Mouse (Mus musculus) ZHBTc4 (cell line): ENCODE data around the gene Rpf1.

Experiments
- DNase-seq: peaks from one replicate; pipeline ENCODE4 v3.0.0-alpha.2; 2011; ENCODE audit warnings: low read depth, low spot score

Rpf1 gene

DNA sequence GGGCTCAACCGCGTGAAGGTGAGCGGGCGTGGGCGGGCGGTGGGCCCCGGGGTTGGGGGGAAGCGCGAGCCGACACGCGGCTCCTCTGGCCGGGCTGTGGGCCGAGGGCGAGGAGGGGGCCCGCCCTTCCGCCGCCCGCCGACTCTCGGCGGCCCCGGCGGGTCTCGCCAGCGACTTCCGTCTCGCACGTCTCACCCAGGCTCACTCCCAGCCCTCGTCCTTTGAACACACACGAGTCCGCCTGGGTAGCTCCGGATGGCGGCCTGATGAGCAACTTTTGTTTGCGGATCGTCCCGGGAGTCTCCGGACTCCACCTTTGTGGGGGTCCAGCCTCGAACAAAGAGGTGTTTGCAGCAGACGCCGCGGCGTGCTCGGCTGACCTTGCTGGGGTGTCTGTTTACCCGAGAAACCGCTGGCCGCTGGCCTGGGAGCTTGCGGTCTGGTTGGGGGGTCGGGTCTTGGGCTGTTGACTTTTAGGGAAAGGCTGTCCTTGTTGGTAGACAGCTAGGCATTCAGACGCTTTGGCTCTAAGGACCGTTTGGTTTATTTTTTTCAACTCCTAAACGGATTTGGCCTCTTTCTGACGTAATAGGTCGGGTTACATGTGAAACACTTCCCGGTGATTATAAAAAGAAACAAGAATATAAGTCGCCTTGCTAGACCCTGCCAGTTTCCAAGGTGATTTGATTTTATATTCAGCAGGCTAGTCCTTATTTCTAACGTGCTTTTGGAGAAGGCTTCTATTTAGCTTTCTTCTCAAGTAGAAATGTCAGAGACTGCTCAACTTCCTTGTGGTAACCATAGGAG, 21.0 kb downstream of the Rpf1 start:
- peak; percentile 88 for DNase-seq

DNA sequence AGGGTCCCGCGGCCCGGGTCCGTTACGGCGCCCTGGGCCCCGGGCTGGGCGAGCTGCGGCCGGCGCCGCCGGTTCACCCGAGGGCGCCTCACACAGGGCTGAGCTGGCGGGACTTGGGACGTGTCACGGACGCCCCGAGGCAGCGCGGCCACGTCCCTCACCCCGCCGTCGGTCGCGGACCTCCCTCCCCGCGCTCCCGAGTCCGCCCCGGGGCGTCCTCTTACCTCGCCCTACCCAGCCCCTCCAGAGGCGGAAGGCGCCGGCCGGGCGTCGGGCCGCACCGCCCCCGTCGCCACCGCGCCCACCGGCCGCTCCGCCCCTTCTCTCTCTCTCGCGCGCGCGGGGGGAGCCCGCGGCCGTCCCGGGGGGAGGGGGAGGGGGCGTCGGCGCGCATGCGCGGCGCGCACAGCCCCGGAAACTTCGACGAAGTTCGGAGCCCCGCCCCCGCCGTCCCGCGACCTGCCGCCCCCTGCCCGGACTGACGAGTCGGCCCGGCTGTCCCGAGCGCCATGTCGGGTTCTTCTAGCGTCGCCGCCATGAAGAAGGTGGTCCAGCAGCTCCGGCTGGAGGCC, 21.7 kb downstream of the Rpf1 start, which contains the start of the genes Spata1 and Gng5:
Spata1 (minus strand) TSS at position 323 of the 572 bp plus-strand sequence.
Gng5 (plus strand) TSS at position 377 of the 572 bp plus-strand sequence.
- DNase-seq = peak; percentile 87

- no peak for DNase-seq
Observed at GRCm38 (mm10) chr3:146498989-146499388, 22.2 kb downstream of the Rpf1 start.

DNA sequence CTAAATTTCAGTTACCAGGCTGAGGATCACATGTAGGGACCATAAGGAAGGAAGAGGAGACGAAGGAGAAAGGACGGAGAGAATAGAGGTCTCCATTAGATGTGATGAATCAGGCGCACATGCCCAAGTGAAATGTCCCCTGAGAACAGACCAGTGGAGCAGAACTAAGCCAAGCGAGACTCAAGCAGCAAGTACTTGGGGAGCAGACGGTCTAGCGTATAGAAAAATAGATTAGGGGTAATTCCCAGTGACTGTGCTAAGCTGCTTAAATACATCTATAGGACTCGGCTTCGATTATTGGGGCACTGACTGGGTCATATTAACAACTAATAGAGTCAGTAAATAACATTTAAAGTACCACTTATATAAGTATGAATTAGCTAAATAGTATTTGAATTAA, 26.3 kb downstream of the Rpf1 start:
- DNase-seq = no peak

DNA sequence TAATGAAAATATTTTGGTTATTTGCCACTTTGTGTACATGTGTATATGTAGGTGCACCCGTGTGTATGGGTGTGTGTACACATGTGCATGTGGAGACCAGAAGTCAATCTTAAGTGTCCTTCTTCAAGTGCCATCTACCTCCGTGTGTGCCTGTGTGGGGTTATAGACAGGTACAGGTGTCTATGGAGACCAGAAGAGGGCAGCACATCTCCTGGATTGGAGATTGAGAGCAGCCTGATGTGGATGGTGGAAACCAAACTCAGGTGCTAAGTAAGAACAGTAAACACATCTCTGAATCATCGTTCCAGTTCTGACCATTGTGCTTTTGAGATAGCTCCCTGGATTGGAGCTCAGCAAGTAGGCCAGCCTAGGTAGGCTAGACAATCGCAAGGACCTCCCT, 34.8 kb downstream of the Rpf1 start:
- peak; percentile 75 for DNase-seq

GRCm38 (mm10) chr3:146482044-146482443, 39.2 kb downstream of the Rpf1 start:
- no peak for DNase-seq

- no peak for DNase-seq
Observed at GRCm38 (mm10) chr3:146474428-146474827, 46.8 kb downstream of the Rpf1 start.

DNA sequence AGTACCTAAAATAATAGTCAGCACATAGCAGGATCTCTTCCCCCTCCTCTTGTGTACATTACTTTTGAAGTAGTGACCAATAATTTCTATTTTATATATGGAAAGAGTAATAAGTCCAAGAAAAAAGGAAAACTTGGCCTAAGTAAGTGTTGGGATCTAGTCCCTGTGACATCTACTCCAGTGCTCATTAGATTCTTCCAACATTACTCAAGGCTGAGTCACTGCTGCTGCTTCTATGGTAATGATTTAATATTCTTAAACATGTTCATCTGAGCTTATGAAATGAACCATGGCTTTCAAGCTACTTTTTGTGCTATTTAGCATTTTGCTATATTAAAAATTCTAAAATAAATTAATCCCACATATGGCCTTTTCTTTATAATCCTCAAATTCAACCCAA, 47.5 kb downstream of the Rpf1 start:
- DNase-seq = no peak

GRCm38 (mm10) chr3:146472657-146473056, 48.6 kb downstream of the Rpf1 start:
- peak; percentile 43 for DNase-seq

- DNase-seq = peak; percentile 56
Observed at GRCm38 (mm10) chr3:146469226-146469625, 52.0 kb downstream of the Rpf1 start.

DNA sequence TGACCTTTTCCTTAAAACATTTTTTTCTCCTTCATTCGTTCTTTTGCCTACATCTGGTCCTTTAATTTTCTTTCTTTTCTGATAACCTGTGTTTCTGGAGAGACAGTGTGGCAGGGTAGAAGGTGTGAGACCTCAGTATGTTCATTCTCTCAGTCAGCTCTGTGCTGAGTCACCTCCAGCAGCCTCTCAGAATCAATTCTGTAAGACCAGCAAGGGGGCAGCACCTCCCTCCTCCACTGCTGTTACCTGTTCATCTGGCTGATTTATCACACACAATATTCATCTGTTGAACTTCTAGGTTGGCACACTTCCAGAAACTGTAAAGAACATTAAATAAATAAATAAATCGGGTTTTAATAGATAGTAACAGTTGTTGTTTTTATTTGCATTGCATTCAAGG, 58.3 kb downstream of the Rpf1 start:
- DNase-seq = no peak
